Mouse (Mus musculus) spleen, adult 2 months (tissue): ENCODE measurements around the gene Rab21.

Experiments
- CTCF ChIP-seq: fragments of 200-500 bp; IDR thresholded peaks from 2 replicates; pipeline ENCODE4 v1.5.1; 2011; ENCODE audit warnings: mild to moderate bottlenecking, inconsistent platforms; ENCODE audit not compliant: insufficient read depth, insufficient read length, insufficient replicate concordance; ENCODE audit errors: extremely low read depth
- POLR2A ChIP-seq: fragments of 200-500 bp; IDR thresholded peaks from 2 replicates; pipeline ENCODE4 v1.6.1; 2011; ENCODE audit warnings: low read depth, low read length, inconsistent platforms

GRCm38 (mm10) chr10:115262261-115262660, 53.1 kb downstream of the Rab21 start:
- TF ChIP-seq CTCF (no peak), POLR2A (no peak)
